Mouse (Mus musculus): Measurements from ENCODE around the gene March2.

Gene March2

DNA sequence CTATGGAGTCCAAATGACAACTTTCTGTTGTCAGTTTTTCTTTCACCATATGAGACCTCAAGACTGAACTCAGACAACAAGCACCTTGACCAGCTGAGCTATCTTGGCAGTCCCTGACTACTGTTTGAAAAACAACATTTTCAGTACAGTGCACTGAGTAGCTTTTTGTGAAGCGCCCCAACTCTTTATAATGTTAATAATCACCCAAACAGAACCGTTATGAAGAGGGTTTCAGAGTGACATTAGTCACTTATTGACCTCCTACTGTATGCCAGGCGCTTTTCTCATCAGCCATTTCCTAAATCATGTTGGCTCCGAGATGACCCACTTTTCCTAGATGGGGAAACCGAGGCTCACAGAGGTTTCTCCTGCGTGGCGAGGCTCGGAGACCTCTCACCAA lies 488 bp downstream of the March2 start:
- no peak for DNase-seq (ENCODE audit: low spot score)

DNA sequence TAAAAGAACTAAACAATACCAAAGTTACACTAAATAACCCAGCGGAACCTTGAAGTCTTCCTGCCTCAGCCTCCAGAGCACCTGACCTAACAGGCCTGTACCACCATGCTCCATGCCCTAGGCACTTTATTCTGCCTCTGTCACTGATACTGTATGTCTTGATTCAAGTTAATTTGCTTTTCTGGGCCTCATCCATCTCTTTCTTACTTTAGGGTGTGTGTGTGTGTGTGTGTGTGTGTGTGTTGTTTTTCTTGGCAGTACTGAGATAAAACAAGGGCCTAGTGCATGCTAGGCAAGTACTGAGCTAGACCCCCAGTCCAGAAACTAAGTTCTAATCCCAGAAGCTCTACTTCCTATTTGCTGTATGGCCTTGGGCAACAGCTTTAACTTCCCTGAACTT lies 1.2 kb downstream of the March2 start:
- no peak for DNase-seq (ENCODE audit: low spot score)

DNA sequence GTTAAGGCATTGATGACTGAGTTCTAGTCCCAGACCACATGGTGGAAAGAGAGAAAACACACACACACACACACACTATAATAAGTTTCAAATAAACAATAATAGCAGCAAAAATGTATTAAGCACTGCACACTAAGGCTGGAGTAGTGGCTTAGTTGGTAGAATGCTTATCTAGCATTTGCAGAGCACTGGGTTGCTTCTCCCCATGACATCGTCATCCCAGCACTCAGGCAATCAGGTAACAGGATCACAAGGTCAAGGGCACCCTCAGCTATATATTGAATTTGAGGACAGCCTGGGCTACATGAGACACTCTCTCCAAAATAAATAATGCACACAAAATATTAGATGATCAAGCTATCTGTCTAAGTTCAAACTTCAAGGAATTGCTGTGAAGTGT lies 3.7 kb downstream of the March2 start:
- peak; percentile 68 for DNase-seq (ENCODE audit: low spot score)

DNA sequence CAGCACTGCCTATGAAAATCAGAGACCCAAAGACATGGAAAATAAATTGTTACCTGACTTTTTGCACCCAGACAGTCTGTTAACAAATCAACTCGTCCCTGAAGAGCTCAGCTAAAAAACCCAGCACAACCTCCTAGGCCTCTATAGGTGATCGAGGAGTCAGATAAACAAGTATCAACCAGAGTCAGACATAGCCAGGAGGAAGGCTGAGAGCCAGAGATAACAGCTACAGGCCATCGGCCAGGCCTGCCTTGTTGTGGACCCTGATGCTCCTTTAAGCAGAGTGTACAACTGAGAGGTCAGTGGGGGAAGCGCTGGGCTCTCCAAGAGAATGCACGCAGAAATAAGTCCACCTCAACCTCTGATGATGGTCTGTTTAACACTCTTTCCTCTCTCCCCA lies 5.2 kb downstream of the March2 start:
- DNase-seq (ENCODE audit: low spot score), result peak; percentile 89

DNA sequence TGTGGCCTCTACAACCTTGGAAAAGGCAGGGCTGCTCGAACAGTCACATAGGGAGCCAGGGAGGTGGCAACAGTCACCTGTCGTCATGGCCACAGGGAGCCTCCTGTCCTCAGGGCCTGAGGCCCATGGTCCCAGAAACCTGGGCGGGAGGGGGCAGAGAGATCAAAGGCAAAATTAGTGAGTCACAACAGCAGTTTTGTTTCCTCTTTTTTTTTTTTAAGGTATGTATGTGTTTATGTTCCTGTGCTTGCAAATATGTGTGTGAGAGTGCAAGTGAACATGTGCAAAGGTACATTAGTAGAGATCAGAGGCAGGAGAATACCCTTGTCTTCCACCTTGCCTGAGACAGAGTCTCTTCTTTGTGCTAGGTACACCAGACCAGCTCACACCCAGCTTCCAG lies 8.6 kb downstream of the March2 start:
- no peak for DNase-seq (ENCODE audit: low spot score)

DNA sequence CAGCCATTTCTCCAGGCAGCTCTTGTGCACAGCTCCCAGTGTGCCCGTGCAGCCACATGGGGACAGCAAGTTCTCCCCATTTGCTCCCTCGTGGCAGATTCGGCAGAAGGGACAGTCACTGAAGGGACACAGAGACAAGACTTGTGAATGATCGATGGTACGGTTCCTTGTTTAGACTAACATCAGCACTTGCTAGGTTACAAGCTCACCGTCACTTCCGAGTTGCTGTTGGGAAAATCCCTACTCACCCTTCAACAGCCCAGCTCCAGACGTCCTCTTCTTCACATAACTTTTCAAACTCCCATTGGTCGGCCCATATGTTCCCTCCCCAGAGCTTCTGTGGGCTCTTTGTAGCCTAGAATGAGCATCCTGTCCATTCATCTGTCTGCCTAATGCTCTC lies 15.4 kb downstream of the March2 start:
- no peak for DNase-seq (ENCODE audit: low spot score)

DNA sequence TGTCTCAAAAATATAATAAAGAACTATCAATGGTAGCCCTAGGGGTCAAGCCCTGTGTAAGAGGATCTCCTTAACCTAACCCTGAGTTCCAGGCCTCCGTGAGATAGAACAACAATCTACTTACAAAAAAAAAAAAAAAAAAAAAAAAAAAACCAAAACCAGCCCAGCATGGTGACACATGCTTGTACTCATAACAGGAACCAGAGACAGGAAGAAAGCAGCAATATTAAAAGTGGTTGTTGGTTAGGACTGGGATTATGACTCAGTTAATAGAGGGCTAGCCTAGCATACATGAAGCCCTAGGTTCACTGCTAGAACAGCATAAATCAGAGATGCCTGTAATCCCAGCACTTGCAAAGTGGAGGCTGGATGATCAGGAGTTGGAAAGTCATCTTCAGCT lies 16.3 kb downstream of the March2 start:
- no peak for DNase-seq (ENCODE audit: low spot score)

DNA sequence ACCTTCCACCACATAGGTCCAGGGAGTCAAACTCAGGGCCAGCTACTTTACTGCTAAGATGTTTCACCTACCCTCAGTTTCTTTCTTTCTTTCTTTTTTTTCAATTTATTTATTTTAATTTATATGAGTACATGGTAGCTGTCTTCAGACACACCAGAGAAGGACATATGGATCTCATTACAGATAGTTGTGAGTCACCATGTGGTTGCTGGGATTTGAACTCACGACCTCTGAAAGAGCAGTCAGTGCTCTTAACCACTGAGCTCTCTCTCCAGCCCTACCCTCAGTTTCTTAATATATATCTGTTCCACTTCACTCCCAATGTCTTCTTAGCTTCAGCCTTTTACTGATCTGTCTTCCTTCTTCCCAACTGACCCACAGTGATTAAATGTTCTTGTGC lies 23.0 kb downstream of the March2 start:
- no peak for DNase-seq (ENCODE audit: low spot score)

DNA sequence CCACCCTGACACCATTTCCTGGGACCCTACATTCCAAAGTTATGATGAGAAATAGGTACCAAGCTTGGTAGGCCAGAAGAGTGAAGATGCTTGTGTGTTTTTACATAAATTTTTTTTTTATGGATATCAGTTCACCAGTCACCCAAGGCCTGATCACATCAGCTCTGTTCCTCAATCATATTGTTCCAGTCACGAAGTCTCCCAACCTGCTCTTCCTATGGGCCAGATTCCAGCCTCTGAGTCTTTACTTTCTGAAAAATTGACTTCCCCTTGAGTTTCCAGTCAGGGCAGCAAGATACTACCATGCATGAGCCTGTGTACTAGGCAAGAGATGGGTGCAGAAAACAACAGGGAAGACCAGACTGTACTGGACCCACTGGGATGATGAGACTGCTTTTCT lies 31.7 kb downstream of the March2 start, which contains the start of gene Hnrnpm:
Gene Hnrnpm, minus strand, starts transcription at position 101 of the 400 bp plus-strand sequence.
- no peak for DNase-seq (ENCODE audit: low spot score)

DNA sequence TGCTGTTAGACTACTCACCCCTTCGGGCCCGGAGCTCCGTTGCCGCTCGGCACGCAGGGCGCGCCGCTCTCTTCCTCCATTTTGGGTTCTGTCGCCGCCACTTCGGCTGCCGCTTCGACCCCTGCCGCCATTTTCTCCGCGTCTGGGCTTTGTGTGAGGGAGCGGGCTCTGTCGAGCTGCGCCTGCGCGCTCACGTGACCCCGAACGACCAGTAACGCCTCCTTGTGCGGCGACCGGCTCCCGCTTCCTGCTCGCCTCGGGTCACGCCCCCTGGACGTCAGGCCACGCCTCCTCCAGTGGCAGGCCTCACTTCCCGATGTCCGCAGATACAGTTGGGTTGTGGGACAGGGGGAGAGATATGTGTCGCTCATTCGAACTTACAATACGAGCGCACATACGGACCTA lies 33.2 kb downstream of the March2 start:
- DNase-seq (ENCODE audit: low spot score), result peak; percentile 93

DNA sequence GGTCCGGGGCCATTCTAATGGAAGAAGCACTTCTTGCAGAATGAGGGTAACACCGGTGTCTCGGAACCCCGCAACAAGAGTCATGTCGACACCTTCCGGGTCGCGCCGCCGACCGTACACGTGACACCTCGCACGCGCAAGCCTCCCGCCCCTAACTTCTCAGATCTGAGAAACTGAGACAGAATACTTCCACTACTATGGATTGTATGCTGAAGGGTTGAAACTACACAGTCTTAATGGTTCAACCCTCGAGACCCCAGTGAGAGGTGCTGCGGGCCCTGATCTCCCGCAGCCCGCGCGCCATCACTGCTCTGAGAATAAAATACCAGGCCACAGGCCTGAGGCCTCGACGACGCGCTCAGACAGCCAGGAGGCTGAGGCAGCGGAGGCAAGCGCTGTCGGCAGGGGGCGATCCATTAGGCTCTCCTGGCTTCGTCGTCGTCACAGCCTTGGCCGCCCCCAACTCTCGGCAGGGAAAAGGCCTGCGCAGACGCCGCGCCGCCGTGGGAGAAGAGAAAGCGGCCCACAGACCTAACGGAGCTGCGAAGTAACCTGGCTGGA lies 33.7 kb downstream of the March2 start:
- peak; percentile 66 for DNase-seq (ENCODE audit: low spot score)

DNA sequence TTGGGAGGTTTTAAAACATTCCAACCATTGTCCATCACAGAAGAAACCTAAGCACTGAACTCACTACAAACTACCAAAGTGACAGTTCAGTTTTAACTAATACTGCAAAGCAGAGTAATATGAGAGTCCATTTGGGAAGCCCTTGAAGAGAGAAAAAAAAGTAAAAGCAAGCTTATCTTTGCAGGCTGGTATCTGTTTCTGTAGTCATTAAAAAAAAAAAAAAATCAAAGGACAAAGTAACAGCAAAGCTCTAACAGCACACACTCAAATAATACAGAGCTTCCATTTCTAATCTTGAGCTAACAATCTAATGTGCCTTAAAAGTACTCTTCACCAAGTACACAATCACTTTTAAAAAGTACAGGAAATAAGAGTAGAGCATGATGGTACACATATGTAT lies 36.7 kb downstream of the March2 start:
- DNase-seq (ENCODE audit: low spot score), result no peak

DNA sequence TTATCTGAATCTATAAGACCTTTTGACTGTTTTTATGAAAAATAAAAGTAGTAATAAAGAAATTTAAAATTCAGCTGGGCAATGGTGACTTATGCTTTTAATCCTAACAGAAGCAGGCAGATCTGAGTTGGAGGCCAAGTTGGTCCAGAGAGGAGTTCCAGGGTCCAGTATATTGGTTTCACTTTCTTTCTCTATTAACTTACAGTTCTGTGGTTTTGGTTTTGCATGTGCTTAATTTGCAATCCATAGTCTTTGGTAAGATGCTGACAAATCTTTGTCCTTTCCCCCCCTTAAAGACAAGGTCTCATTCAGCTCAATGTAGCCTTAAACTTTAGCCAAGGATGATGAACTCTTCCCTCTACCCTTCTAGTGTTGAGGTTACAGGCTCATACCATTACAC lies 39.7 kb downstream of the March2 start:
- no peak for DNase-seq (ENCODE audit: low spot score)

DNA sequence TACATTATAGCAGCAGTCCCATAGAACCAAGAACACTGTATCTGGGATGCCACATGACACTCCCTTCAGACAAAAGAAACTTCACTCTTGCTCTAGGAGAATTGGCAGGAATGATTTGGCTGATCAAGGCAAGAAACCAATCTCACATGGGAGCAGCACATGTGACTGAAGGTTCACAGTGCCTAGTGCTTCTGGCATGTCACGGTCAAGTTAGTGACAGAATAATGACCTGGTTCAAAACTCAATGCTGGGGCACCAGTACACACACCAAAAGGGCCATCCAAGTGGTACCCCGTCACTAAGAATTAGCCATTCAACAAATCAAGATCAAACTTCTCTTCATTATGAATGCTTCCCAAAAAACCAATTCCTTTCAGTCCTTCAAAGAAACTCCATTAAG lies 42.4 kb downstream of the March2 start:
- DNase-seq (ENCODE audit: low spot score), result no peak

DNA sequence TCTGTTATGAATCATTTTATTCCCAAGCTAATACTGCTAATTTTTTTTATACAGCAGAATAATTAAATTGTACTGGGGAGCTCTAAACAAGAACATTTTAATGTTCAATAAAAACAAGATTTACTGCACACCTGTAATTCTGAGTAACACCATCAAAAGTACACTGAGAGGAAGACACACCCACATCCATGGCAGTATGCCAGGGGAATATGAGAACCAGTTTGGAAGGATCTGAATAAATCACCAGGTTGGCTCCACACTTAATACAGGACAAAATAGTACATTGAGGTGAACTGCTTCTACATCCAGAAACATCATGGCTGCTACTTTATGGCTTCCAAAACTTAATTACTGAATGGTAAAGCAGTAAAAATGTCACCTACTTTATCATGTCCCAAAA lies 43.0 kb downstream of the March2 start:
- DNase-seq (ENCODE audit: low spot score), result no peak

DNA sequence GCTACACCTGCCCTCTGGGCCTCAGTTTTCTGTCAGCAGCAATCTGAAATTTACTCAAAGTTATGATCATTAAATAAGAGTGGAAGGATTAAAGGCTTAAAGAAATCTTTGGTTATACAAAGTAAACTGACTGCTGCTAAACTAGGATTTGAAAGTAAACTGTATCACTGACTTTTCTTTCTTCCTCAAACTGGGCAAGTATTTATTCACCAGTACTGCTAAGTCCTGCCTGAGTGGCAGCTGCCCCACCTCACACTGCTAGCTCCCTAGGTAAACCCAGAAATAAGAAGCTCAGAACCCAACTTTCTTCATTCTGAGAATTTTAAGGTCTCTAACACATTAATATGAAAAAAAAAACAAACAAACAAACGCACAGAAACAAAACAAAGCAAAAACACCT lies 44.6 kb downstream of the March2 start:
- DNase-seq (ENCODE audit: low spot score), result no peak

DNA sequence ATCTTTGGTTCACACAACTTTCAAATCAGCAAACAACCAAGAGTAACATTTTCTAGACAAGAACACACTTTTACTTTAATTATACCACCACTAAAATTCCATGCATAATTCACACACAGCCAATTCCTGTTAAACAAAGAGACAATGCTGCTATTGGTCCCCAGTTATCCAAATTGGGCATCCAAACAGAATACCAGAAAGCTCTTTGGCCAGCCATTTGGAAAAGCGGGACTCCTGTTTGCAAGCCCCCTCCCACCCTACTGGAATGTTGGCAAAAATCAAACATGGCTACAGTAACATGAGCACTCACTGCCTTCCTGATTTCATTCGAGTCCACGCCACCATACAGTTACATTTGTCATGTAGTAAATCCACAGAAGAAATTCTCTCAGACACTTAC lies 48.8 kb downstream of the March2 start:
- DNase-seq (ENCODE audit: low spot score), result no peak

DNA sequence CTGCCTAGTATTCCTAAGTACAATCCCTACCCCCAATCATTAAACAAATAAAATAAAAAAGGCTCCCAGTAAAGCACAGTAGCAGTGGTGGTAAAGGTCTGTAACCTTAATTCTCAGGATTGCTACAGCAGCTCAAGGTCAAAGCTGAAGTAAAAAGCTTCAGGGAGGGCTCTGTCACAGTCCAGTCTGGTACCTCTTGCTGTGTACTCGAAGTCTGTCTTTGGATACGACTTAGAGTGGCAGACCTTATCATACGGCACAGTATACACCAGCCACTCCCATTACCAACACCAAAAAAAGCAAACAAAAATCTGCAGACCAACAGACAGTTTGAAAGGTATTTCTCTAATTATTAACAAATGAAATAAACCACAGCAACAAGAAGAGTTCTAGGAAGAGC lies 51.7 kb downstream of the March2 start:
- DNase-seq (ENCODE audit: low spot score), result no peak

DNA sequence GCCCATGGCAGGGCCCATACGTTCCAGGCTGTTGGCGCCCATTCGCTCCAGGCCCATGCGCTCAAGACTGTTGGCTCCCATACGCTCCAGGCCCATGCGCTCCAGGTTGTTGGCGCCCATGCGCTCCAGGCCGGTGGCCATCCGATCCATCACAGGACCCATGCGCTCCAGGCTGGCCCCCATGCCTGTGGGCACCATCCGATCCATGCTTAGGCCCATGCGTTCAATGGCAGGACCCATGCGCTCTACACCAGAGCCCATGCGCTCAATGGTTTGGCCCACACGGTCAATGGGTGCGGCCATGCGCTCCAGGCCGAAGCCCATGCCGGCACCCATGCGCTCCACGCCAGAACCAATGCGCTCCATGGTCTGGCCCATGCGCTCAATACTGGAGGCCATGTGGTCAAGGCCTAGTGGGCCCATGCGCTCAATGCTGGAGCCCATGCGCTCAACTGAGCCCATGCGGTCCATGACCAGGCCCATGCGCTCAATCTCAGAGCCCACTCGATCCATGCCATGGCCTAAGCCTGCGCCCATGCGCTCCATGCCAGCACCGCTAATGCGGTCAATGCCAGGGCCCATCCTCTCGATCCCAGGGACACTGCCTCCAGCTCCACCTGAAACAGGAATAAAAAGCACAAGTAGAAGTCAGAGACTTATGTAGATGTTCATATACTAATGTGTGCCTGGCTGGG lies 68.5 kb downstream of the March2 start:
- DNase-seq (ENCODE audit: low spot score), result no peak

DNA sequence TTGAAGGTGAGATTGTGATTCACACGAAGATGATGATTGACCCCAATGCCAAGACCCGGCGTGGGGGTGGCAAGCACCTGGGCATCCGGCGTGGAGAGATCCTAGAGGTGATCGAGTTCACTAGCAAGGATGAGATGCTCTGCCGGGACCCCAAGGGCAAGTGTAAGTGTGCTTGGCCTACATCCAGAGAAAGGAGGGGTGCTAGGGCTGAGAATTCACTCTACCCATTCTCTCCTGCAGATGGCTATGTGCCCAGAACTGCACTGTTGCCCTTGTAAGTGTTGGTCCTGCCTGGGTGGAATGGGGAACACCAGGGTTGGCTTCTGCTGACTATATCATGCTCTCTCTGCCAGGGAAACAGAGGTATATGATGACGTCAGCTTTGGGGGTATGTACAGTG lies 73.4 kb downstream of the March2 start:
- DNase-seq (ENCODE audit: low spot score), result no peak

DNA sequence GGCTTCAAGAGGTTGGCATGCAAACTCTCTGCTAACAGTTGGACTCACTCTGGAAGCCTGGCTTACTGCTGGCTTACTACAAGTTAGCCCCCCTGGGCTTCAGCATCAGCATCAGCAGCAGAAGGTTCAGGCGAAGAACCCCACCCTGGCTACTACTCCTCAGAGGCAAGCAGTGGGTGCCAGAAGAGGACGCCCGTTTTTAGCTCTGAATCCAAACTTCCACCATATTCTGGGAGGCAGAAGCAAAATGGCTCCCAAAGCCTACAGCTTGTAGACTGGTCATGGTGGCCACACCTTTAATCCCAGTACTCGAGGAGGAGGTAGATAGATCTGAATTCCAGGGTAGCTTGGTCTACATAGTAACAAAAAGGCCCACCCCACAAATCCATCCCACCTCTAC lies 74.4 kb downstream of the March2 start:
- DNase-seq (ENCODE audit: low spot score), result no peak

DNA sequence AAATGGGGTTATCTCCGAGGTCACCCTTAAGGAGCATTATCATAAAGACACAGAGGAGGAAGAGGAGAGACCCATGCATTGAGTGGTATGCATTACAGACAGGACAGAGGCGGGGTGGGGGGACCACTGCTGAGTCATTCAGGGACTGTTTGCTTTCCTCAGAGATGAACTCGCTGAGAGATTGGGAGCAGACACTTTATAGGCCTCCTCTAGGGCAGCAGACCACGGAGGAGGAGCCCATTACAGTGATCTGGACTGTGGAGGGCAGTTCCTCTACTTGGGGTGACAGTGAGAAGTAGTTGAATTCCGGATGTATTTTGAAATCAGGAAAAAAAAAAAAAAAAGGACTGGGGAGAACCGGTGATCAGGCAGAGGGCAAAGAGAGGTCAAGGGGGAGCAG lies 78.7 kb downstream of the March2 start:
- no peak for DNase-seq (ENCODE audit: low spot score)

DNA sequence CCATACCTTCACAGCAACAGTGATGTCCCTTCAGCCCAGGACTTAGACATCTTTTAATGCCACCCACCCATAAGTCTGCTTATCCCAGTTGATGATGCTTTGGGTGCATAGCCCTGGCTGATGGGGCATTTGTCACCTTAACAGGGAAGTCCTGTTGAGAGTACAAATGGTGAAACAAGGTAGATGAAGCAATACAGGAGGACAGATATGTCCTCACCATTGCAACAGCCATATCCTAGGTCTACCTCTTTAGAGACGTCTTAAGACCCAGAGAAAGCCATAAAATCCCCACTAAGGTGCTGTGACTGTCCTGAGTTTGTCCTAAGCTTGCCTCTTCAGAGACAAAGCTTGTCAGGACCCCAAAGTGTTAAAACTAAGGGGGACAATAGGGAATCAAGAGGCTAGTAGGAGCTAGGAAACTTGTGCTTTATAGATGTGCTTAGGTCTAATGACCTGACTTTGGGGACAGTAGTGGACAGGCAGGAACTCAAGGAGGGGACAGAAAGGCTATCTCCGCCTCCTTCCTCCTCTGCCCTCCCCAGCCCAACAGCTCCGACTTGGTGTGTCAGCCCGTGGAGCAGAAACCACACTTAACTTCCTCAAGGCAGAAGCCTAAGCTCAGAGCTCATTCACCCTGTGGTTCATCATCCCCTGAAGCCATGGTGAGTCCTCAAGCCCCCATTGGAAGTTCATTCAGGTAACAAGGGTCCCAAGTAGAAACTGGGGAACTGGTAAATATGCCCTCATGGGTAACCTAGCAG lies 80.8 kb downstream of the March2 start, which contains the start of gene Pram1:
Gene Pram1, plus strand, starts transcription at position 541 of the 761 bp plus-strand sequence.
- no peak for DNase-seq (ENCODE audit: low spot score)
